Mouse (Mus musculus) ES-E14 (cell line): ENCODE data around the gene Psmb9.

ENCODE experiments used
- HCFC1 ChIP-seq: IDR thresholded peaks from 2 replicates; pipeline ENCODE4 v1.6.1; 2012; ENCODE audit warnings: low read length, inconsistent platforms, borderline replicate concordance; ENCODE audit not compliant: insufficient read depth
- MAFK ChIP-seq: IDR thresholded peaks from 2 replicates; pipeline ENCODE4 v1.6.1; 2014; ENCODE audit warnings: mild to moderate bottlenecking, low read depth, low read length, inconsistent platforms; ENCODE audit not compliant: insufficient read depth
- ZNF384 ChIP-seq: IDR thresholded peaks from 2 replicates; pipeline ENCODE4 v1.6.1; 2012; ENCODE audit warnings: low read depth, low read length, inconsistent platforms

GRCm38 (mm10) chr17:34138655-34139054 lies 48.9 kb downstream of the Psmb9 start:
- no peak for TF ChIP-seq HCFC1
- no peak for TF ChIP-seq ZNF384
- no peak for TF ChIP-seq MAFK
